Mouse (Mus musculus) spleen, postnatal 10 days (tissue): Measurements from ENCODE around the gene Krba1.

Source experiments
- DNase-seq, 2 experiments: peaks; one replicate each; pipeline ENCODE4 v3.0.0; 2021 to 2022; ENCODE audit warnings: low spot score in 2 of 2

Gene Krba1

DNA sequence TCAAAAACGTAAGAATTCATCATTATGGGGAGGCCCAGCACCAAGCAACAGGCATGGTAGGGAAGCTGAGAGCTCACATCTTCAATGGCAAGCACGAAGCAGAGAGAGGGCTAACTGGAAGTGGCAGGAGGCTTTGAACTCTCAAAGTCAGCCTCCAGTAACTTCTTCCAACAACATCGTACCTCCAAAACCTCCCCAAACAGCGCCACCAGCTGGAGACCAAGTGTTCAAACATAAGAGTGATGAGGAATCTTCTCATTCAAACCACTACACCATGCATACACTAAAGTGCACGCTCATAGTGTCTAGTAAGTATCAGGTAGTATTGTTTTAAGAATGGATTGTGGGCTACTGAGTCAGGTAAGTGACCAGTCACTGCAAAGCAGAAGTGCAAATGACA lies 28.7 kb downstream of the Krba1 start:
- no peak for DNase-seq

GRCm38 (mm10) chr6:48426956-48427355 lies 31.6 kb downstream of the Krba1 start:
- no peak for DNase-seq

- DNase-seq, result no peak
Measured at GRCm38 (mm10) chr6:48428769-48429557, 33.6 kb downstream of the Krba1 start.

DNA sequence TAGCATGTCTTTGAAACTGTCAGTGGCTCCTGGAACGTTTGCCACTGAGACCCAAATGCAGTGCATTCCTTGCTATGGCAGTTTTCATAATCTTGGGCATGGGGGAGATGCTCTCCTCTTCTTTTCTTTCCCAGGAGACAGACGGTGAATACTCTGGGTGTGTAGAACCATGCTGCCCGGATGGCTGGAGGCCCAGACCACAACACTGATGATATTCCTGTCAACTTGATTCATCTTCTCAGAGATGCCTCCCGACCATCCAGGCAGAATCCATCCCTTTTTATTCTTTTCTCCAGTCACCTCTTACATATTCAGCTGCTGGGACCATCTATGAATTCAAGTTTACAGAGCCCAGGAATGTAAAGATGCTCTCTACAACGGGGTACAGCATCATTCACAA lies 35.4 kb downstream of the Krba1 start:
- no peak for DNase-seq

- DNase-seq, result no peak
Measured at GRCm38 (mm10) chr6:48432893-48433816, 37.8 kb downstream of the Krba1 start.

DNA sequence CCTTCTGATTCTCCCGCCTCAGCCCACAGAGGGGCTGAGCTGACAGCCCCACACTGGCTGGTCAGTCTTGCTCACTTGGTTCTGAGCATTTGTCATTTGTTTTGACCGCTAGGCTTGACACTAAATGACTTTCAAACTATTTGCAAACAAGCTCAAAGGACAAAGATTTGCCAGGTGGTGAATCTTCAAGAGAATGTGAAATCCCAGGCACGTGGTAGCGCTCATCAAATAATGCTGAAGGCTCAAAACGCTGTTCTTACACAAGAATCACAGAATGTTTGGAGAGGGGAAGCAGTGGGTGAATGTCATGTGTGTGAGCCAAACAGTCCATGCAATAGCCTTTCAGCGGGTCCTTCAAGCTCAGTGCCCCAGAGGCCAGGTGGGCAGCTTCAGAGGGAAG lies 39.3 kb downstream of the Krba1 start:
- DNase-seq, result no peak

DNA sequence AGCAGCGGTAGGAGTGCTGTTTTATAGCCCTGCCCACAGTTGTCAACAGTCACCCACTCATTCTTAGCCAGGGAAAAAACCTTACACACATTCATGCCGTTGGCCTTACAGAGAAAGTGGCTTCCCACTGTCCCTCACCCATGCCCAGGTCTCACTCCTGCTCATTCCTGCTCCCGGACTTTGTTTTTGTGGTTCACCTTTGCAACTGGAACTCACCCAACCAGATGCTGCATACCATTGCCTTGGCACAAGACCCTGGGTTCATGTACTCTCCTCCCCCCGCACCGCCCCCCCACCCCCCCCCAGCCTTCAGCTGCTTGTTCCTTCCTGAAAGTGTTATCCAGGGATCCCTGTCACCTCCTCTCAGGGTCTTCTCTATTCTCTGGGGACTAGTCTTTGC lies 39.7 kb downstream of the Krba1 start:
- DNase-seq, result no peak

DNA sequence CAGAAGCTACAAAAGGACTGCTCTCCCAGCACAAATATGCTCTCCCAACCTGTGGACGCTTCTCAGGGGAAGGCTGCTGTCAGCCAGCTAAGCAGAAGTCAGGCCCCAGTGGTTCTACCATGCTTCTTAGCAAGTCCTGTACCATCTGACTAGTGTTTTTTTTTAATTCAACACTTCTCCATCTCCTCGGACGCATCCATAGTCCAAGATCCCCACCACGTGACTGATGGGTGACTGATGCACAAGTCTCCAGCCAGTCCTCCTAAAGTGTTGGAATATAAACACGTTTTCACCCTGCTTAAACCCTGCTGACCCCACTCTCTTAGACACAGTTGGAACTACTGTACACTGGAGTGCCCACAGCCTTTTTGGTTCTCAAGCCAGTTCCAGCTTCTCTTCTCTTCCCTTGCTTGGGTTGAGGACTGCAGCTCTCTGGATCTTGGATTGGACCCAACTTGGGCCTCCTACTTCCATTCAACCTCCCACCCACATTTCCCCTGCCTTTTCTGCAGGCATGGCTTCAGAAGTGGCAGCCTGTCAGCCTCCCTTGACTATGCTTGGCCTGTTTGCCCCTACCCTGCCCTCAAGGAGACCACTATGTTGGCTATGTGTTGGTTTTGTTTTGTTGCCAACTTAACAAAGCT lies 40.4 kb downstream of the Krba1 start:
- DNase-seq, result no peak

GRCm38 (mm10) chr6:48437679-48438376 lies 42.4 kb downstream of the Krba1 start:
- no peak for DNase-seq

- DNase-seq, result no peak
Measured at GRCm38 (mm10) chr6:48438475-48439125, 43.2 kb downstream of the Krba1 start.

DNA sequence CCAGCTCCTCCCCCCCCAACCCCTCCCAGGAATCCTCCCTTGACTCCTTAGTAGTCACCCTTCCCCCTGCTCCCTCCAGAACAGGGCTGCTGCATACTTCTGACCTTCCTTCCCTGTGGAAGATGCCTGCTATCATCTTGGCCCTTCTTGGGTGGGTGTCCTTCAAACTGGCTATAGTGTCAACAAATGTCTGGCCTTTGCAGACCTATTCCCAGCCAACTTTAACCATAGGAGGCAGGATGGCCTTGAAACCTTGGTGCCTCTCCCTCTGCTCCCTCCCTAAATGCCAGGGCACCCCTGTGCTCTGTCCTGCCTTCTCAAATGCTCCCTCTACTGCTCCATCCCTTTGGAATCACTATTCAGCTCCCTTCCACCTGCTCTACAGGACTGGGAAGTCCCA lies 44.3 kb downstream of the Krba1 start:
- no peak for DNase-seq

DNA sequence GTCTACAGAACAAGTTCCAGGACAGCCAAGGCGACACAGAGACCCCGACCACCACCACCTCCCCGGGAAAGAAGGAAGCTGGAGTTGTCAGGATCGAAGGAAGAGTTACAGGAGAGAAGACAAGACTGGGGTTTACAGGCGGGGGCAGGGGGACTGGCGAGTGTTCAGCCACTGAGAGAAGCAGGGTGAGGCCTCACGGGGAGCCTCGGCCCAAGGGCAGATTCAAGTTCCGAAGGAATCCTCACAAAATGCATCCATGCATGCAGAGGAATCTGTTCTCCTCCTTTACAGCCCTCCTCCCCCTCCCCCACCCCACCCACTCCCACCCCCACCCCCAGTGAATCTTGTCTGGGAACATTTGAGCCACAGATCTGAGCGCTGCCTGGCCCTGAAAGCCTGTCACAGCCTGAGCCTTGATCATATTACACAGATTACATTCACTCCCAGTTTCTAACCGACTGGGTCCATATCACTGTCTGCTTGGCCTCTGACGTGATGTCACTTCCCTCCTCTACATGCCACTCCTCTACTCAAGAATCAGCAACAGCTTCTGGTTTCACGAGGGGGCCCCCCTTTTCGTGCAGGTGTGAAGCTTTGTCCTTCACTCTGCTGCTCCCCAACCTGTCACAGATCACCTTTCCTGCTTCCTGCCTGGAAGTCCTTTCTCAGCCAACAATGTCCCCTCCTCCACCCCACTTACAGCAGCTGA lies 45.1 kb downstream of the Krba1 start:
- no peak for DNase-seq

DNA sequence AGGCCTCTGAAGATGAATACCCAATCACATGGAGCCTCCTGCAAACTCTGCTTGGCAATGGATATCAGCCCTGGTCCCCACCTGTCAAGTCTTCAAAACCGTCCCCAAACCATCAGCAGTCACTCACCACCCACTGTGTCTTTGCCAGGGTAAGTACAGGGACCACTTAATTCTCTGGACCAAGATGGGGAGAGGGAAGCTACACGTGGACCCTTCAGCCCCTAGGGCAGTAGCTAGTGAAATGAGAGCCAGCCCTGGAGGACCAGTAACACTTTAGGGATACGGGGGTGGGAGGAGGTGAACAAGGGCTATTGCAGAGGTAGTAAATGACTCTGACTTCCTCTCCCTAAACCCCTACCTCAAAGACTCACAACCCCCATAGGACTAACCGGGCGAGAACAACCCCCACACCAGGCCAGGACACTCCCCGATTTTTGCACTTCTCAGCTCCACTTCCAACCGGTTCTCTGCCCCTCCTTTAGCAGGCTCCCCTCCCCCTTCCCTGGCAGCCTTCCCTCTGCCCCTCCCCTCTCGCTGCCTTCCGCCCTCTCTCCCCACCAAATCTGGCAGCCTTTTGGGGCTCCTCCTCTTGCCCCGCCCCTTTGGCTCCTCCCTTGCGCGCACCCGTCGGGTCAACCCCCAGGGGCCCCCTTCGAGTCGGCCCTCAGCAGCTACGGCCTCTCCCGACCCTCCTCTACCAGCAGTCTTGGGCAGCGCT lies 48.4 kb downstream of the Krba1 start:
- peak; percentile 59 to 87 for DNase-seq

- DNase-seq, result peak; percentile 11 to 65
Measured at GRCm38 (mm10) chr6:48444310-48445180, 49.2 kb downstream of the Krba1 start.

GRCm38 (mm10) chr6:48445181-48446101 lies 50.1 kb downstream of the Krba1 start, which contains the start of gene Zfp467:
Gene Zfp467, minus strand, starts transcription at chr6:48445825.
- DNase-seq, result peak; percentile 19 to 40

DNA sequence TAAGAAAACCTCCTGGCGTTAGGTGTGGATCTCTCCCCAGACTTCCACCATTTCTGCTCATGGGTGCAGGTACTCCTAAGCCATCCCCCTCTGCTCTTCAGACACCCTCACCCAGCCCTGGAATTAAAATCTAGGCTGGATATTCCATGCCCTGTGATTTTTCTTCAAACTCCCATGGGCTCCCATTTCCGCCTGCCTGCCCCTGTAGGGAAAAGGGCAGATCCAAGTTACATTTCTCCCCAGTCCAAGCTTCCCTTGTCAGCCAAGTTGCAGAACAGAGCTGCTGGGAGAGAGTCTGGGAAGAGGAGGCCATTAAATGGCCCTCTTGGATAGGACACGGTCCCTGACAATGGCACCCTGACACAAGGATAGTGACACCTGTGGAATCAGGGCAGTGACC lies 50.9 kb downstream of the Krba1 start:
- DNase-seq, result no peak

DNA sequence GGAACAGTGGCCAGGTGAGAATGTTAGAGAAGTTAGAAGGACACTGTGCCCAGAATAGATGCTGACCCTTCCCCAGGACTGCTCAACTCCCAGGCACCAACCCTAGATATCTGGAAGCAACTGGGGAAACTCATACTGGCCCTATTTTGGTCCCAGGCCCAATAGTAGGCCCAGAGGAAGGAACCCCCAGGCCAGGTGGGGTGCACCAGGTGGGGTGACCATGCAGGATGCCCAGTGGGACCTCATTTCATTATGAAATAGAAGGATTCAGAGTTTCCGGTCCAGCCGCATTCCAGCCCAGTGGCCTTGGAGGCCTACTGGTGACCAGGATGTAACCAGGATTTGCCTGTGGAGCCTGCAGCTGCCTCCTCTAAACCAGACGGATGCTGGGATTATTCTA lies 51.5 kb downstream of the Krba1 start:
- DNase-seq, result no peak

DNA sequence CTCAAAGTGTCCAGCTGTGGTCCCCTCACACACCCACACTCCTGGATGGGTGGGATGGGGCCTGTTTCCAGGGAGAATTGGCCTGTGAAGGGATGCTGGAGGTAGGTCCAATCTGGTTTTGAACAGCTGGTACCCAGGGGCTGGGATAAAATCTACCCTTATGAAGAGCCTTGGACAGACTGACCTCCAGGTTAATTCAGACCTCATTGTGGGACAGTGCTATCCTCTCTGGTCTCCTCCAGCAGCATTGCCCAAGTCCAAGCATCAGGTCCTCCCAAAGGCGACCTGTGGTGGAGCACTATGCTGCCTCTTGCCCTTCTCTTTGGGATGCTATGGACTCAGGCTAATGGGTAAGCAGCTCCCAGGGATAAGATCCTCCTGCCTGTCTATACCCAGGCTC lies 52.5 kb downstream of the Krba1 start, which contains the start of gene Sspo:
Sspo (plus strand) TSS at position 301 of the 400 bp plus-strand sequence.
- no peak for DNase-seq
